Mouse (Mus musculus) heart, postnatal 0 days (tissue): ENCODE measurements at regions not wholly inside any gene's neighbourhood (a gene's known extent, or its start where the extent isn't known, plus 50 kb on each side); places are given as distances from the start of the nearest gene placed in this dataset.

Source experiments
- CTCF ChIP-seq: IDR thresholded peaks from 2 replicates; pipeline ENCODE4 v1.5.1; 2016; ENCODE audit warnings: antibody characterized with exemption, control low read depth, low read depth
- EP300 ChIP-seq: IDR thresholded peaks from 2 replicates; pipeline ENCODE4 v1.6.1; 2016; ENCODE audit warnings: antibody characterized with exemption, low read depth

DNA sequence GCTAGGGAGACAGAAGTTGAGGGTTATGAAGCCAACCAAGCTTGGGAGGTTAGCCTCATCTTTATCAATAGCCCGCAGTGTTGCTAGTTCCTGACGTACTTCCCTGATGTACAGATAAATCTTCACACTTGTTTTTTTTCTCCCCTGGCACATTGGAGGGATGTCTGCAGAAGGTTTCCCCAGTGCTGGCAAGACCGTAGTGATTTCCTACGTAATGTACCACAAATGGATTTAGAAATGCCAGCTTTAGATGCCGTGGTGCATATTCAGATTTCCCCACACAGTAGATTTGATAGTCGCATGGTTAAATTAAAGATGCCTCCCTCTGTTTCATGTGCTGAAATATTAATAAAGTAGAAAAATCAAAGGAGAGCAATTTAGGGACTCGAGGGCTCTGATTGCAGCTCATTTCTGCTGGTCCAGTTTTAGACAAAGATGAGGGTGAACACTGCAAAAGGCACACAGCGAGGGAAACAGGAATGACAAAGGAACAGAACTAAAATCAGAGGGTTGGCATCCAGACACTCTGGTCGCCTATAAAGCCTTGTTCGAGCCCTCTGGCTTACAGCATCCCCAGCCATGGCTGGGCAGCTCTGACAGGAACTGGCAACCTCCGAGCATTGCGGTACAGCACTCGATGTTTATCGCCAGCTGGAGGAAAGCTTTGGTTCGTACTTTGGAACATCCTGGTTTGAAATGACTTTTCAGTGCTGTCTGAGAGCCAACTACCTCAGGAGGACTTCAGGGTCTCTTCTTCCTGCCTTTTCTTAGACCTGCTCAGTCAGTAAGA is 94.8 kb upstream of the Phyhipl start:
- TF ChIP-seq CTCF (no peak), EP300 (no peak)
